Comparison of ENCODE assay signal across 13 mouse cellular contexts in the genomic region with DNA sequence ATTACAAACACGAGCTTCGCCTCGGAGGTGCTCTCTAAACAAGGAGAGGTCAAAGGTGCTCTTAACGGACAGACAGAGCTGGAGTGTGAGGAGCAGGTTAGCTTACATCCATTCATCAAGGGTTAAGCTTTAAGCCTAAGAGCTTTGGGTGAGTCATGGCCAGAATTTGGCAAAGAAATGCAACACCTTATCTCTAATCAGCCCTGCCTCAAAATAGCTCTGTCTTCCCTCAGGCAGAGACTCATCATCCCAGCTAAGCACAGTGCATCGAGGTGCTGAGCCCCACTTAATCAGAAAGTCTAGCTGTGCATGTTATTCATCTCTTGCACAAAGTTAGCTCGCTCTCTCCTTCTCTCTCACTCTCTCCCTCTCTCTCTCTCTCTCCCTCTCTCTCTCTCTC. TPM values are rescaled to one million over a fixed set of nuclear protein-coding genes. Genes with fewer than 3 reads are reported as not detected.
DNase-seq lines count a peak whose midpoint lies in the region; ATAC-seq and TF ChIP-seq lines count a peak whose summit lies in the region.
"Had no signal": no experiment of that assay in that cellular context is flagged by ENCODE, and none has a peak within 500 bp of the region (broad histone marks: within the 10 kb centered on the region; RNA-seq: fewer than 3 reads in every experiment).

No protein-coding gene starts in this region.

- H3K4me1 ChIP-seq in lung, postnatal 0 days (ENCODE audit: insufficient read depth, low read depth, low read length): no peaks in the 10 kb centered on the region
- H3K4me1 ChIP-seq in lung, adult 2 months (ENCODE audit: control insufficient read depth, insufficient read depth, low read length): peaks cover 8% of the 10 kb centered on the region
- peaks cover 4% of the 10 kb centered on the region; the same call in 1 of the 2 replicates for H3K4me1 ChIP-seq in embryonic fibroblast, embryonic 13.5 days (ENCODE audit: control insufficient read depth, insufficient read depth, low read length)
- H3K4me1 ChIP-seq in forebrain, embryonic 11.5 days (replicated peaks; ENCODE audit: control insufficient read depth, insufficient read depth, low read length): no peaks in the 10 kb centered on the region

- no peak for TF ChIP-seq CTCF in lung, postnatal 0 days (IDR thresholded peaks at IDR 0.05)
- no peak for TF ChIP-seq CTCF in lung, adult 2 months (IDR thresholded peaks at IDR 0.05; ENCODE audit: insufficient read depth, low read length)
- TF ChIP-seq CTCF in embryonic fibroblast, embryonic 13.5 days (IDR thresholded peaks at IDR 0.05; ENCODE audit: borderline replicate concordance, insufficient read depth, low read length): no peak

- no peak overlapping the region for H3K27ac ChIP-seq in lung, postnatal 0 days (ENCODE audit: low read length)
- H3K27ac ChIP-seq in embryonic fibroblast, embryonic 13.5 days (ENCODE audit: insufficient read depth, low read length): peak overlapping the region; percentile 73
- no peak overlapping the region for H3K27ac ChIP-seq in forebrain, embryonic 11.5 days (ENCODE audit: low read depth, low read length)
- H3K27ac ChIP-seq: liver, embryonic 15.5 days had no signal

- H3K36me3 ChIP-seq in lung, postnatal 0 days (ENCODE audit: insufficient read depth, low read length): no peaks in the 10 kb centered on the region
- H3K36me3 ChIP-seq in forebrain, embryonic 11.5 days (ENCODE audit: control insufficient read depth, insufficient read depth, low read length): no peaks in the 10 kb centered on the region
- H3K36me3 ChIP-seq: liver, embryonic 15.5 days had no signal

- no peak for TF ChIP-seq EP300 in lung, postnatal 0 days (IDR thresholded peaks at IDR 0.05)

- peak; percentile 34 for DNase-seq in lung, postnatal 0 days (ENCODE audit: low spot score)
- DNase-seq in lung, adult 2 months: no peak
- DNase-seq in brain, adult 2 months (ENCODE audit: low read depth, low spot score): peak; percentile 73
- peak; percentile 12 for DNase-seq in lung, postnatal 25 days (ENCODE audit: low spot score)
- DNase-seq in forebrain, embryonic 11.5 days (ENCODE audit: low spot score): no peak
- DNase-seq in cerebellum, adult 8-10 months: no peak
- no peak for DNase-seq in layer of hippocampus, adult 9-11 months
- DNase-seq: cerebellum, postnatal 10 days; gastrocnemius, postnatal 10 days; kidney, adult 9 months had no signal

- no peak overlapping the region for H3K4me3 ChIP-seq in lung, postnatal 0 days (ENCODE audit: low read depth, low read length)
- H3K4me3 ChIP-seq in lung, adult 2 months (replicated peaks; ENCODE audit: extremely low read depth, low read depth, low read length): no peak overlapping the region
- no peak overlapping the region for H3K4me3 ChIP-seq in embryonic fibroblast, embryonic 13.5 days (ENCODE audit: insufficient read depth, low read length)
- H3K4me3 ChIP-seq in forebrain, embryonic 11.5 days (ENCODE audit: low read depth, low read length): no peak overlapping the region
- H3K4me3 ChIP-seq: liver, embryonic 15.5 days; myocyte had no signal

- H3K4me2 ChIP-seq in lung, postnatal 0 days (replicated peaks; ENCODE audit: low read depth, low read length): no peak overlapping the region
- no peak overlapping the region for H3K4me2 ChIP-seq in forebrain, embryonic 11.5 days (ENCODE audit: low read depth, low read length, severe bottlenecking)
- H3K4me2 ChIP-seq: liver, embryonic 15.5 days had no signal

- H3K27me3 ChIP-seq in lung, postnatal 0 days (replicated peaks; ENCODE audit: insufficient read depth, low read length): no peaks in the 10 kb centered on the region
- H3K27me3 ChIP-seq in forebrain, embryonic 11.5 days (ENCODE audit: control insufficient read depth, insufficient read depth, low read length): no peaks in the 10 kb centered on the region
- H3K27me3 ChIP-seq: liver, embryonic 15.5 days had no signal

- no peak overlapping the region for H3K9ac ChIP-seq in lung, postnatal 0 days (replicated peaks; ENCODE audit: low read depth)
- no peak overlapping the region for H3K9ac ChIP-seq in forebrain, embryonic 11.5 days (ENCODE audit: low read length)
- H3K9ac ChIP-seq: liver, embryonic 15.5 days had no signal

- ATAC-seq in lung, postnatal 0 days: no peak
- no peak for ATAC-seq in forebrain, embryonic 11.5 days (replicated peaks; ENCODE audit: low FRiP score)

- TF ChIP-seq POLR2A in lung, adult 2 months (IDR thresholded peaks at IDR 0.05; ENCODE audit: borderline replicate concordance, extremely low read depth, low read depth, low read length): no peak
- no peak for TF ChIP-seq POLR2A in embryonic fibroblast, embryonic 13.5 days (IDR thresholded peaks at IDR 0.05; ENCODE audit: low read depth, low read length)

- 23% methylated on average over 6 of the region's 6 CpGs for WGBS in lung, postnatal 0 days
- 21% methylated on average over 6 of the region's 6 CpGs for WGBS in lung, adult 2 months
- 21% methylated on average over 6 of the region's 6 CpGs for WGBS in forebrain, embryonic 11.5 days

- H3K9me3 ChIP-seq in lung, postnatal 0 days (ENCODE audit: low read length): no peaks in the 10 kb centered on the region
- no peaks in the 10 kb centered on the region for H3K9me3 ChIP-seq in forebrain, embryonic 11.5 days (ENCODE audit: control insufficient read depth, low read length)
- H3K9me3 ChIP-seq: liver, embryonic 15.5 days had no signal

RNA-seq across cellular contexts. Expression of gene Ccnl1, which starts 53.3 kb away (rescaled TPM):
- 94.5 and 99.4 TPM in 2 replicates for polyA plus RNA-seq in lung, postnatal 0 days (2015; fragmentation: Nextera tagmentation; extraction: Ambion mirVana)
- 51.4 and 75.1 TPM in 2 replicates for polyA plus RNA-seq in lung, adult 2 months (2012; rRNA removed)
- 94.5 and 115 TPM in 2 replicates for polyA plus RNA-seq in embryonic fibroblast, embryonic 13.5 days (2011; ENCODE audit: insufficient read length, low read depth, missing spikeins)
- polyA plus RNA-seq in forebrain, embryonic 11.5 days (2014; fragmentation: Nextera tagmentation; extraction: Ambion mirVana): 124 and 130 TPM in 2 replicates

Comparison
In these comparisons a context has a peak if more than half of its experiments do, and no peak if none do; other contexts are left out.
1. DNase-seq: peak in lung, postnatal 0 days (single experiment), brain, adult 2 months (single experiment) and lung, postnatal 25 days (single experiment); none in lung, adult 2 months (single experiment), forebrain, embryonic 11.5 days (single experiment), cerebellum, adult 8-10 months (single experiment) and layer of hippocampus, adult 9-11 months (single experiment).